Mouse (Mus musculus): Measurements from ENCODE around the gene Gm20883. TPM values are rescaled to one million over a fixed set of nuclear protein-coding genes. Genes with fewer than 3 reads are reported as not detected.
"Not testable (repeated sequence)": the region's sequence is repeated elsewhere in the genome, so short reads cannot be mapped to it uniquely, and the experiment has no call there.

The Gm20883 gene
- not detected in 2 replicates for polyA plus RNA-seq (2012; rRNA removed)

GRCm38 (mm10) chrY:50607951-50608350, at the start of gene Gm20883:
TSS of gene Gm20883 (plus strand) at chrY:50608251.
- not testable (repeated sequence) for H3K27ac ChIP-seq (ENCODE audit: insufficient read depth, low read length); H3K4me3 ChIP-seq (ENCODE audit: insufficient read depth, low read length); H3K4me1 ChIP-seq (ENCODE audit: control insufficient read depth, insufficient read depth, low read length)

All from cortical plate, adult 2 months (tissue).